Mouse (Mus musculus) MEL (cell line): ENCODE measurements around the gene Prdx1.

Experiments
- CHD2 ChIP-seq: IDR thresholded peaks from 2 replicates; pipeline ENCODE4 v1.6.1; 2011; ENCODE audit warnings: low read length, improper control_type of control experiment
- GABPA ChIP-seq: IDR thresholded peaks from 2 replicates; pipeline ENCODE4 v1.6.1; 2012; ENCODE audit warnings: low read depth, mild to moderate bottlenecking, inconsistent platforms, low read length, improper control_type of control experiment, moderate library complexity
- GATA1 ChIP-seq: IDR thresholded peaks from 2 replicates; pipeline ENCODE4 v1.6.1; 2011; ENCODE audit warnings: low read depth, low read length, improper control_type of control experiment
- MAFK ChIP-seq: IDR thresholded peaks from 2 replicates; pipeline ENCODE4 v1.6.1; 2011; ENCODE audit warnings: low read depth, mild to moderate bottlenecking, low read length, improper control_type of control experiment, borderline replicate concordance
- MAX ChIP-seq: IDR thresholded peaks from 2 replicates; pipeline ENCODE4 v1.6.1; 2011; ENCODE audit warnings: low read length, improper control_type of control experiment
- MXI1 ChIP-seq: IDR thresholded peaks from 2 replicates; pipeline ENCODE4 v1.6.1; 2011; ENCODE audit warnings: mild to moderate bottlenecking, low read depth, low read length, improper control_type of control experiment
- POLR2A ChIP-seq, 2 experiments: IDR thresholded peaks; 2 replicates each; pipeline ENCODE4 v1.6.1; 2011 to 2012; ENCODE audit warnings: low read length in 2 of 2, mild to moderate bottlenecking in 2 of 2, control low read depth in 1 of 2, improper control_type of control experiment in 1 of 2, low read depth in 1 of 2, moderate library complexity in 1 of 2; ENCODE audit not compliant: control insufficient read depth in 1 of 2, insufficient read depth in 1 of 2, poor library complexity in 1 of 2
- TAL1 ChIP-seq: IDR thresholded peaks from 2 replicates; pipeline ENCODE4 v1.6.1; 2012; ENCODE audit warnings: mild to moderate bottlenecking, inconsistent platforms, low read length, moderate library complexity, mixed read lengths

DNA sequence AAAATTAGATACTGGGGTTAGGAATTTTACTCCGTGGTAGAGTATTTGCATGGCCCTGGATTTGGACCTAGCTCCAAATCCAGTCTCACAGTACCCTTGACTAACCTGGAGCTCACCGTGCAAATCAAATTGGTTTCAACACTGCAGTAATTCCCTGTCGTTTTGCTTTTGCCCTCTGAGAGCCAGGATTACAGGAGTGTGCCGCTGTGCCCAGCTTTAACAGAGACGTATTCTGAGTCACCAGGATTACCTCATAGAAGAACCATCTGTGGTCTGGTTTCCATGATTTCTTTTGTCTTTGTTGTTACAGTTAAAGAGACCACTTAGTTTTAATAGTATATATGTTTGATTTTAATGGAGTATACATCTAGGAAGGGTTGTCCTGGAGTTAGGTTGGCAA lies 6.2 kb upstream of the Prdx1 start:
- TF ChIP-seq MXI1 (no peak), GATA1 (no peak), MAFK (no peak), POLR2A (IDR thresholded peaks at IDR 0.05; ENCODE audit: control insufficient read depth in 1 of 2, insufficient read depth in 1 of 2, low read depth in 1 of 2, low read length in 2 of 2, poor library complexity in 1 of 2) (no peak), CHD2 (no peak), GABPA (no peak), TAL1 (no peak), MAX (no peak)
